Mouse (Mus musculus): ENCODE data around the gene Trpm5.

Trpm5 gene

GRCm38 (mm10) chr7:143068882-143069591 is 25.4 kb downstream of the Trpm5 start, which contains the start of gene Tssc4:
Gene Tssc4 (plus strand): TSS chr7:143069249.
- in situ Hi-C loops (cut with MboI; ENCODE audit: low pct_unique_long_range_greater_than_20kb in 1 of 2, low sequenced_read_pairs in 2 of 2, unreplicated experiment in 1 of 2), result no loop called here

- in situ Hi-C loops (cut with MboI; ENCODE audit: low pct_unique_long_range_greater_than_20kb in 1 of 2, low sequenced_read_pairs in 2 of 2, unreplicated experiment in 1 of 2), result no loop called here
Measured at GRCm38 (mm10) chr7:143068316-143068881, 26.0 kb downstream of the Trpm5 start.

GRCm38 (mm10) chr7:143067897-143068296 is 26.5 kb downstream of the Trpm5 start:
- in situ Hi-C loops (cut with MboI; ENCODE audit: low pct_unique_long_range_greater_than_20kb in 1 of 2, low sequenced_read_pairs in 2 of 2, unreplicated experiment in 1 of 2), result no loop called here

GRCm38 (mm10) chr7:143067469-143067868 is 27.0 kb downstream of the Trpm5 start:
- in situ Hi-C loops (cut with MboI; ENCODE audit: low pct_unique_long_range_greater_than_20kb in 1 of 2, low sequenced_read_pairs in 2 of 2, unreplicated experiment in 1 of 2), result no loop called here

- in situ Hi-C loops (cut with MboI; ENCODE audit: low pct_unique_long_range_greater_than_20kb in 1 of 2, low sequenced_read_pairs in 2 of 2, unreplicated experiment in 1 of 2), result no loop called here
Measured at GRCm38 (mm10) chr7:143065692-143066091, 28.8 kb downstream of the Trpm5 start.

GRCm38 (mm10) chr7:143064226-143064625 is 30.2 kb downstream of the Trpm5 start:
- in situ Hi-C loops (cut with MboI; ENCODE audit: low pct_unique_long_range_greater_than_20kb in 1 of 2, low sequenced_read_pairs in 2 of 2, unreplicated experiment in 1 of 2), result no loop called here

GRCm38 (mm10) chr7:143062704-143063103 is 31.7 kb downstream of the Trpm5 start:
- in situ Hi-C loops (cut with MboI; ENCODE audit: low pct_unique_long_range_greater_than_20kb in 1 of 2, low sequenced_read_pairs in 2 of 2, unreplicated experiment in 1 of 2), result no loop called here

- in situ Hi-C loops (cut with MboI; ENCODE audit: low pct_unique_long_range_greater_than_20kb in 1 of 2, low sequenced_read_pairs in 2 of 2, unreplicated experiment in 1 of 2), result no loop called here
Measured at GRCm38 (mm10) chr7:143059202-143059870, 35.1 kb downstream of the Trpm5 start.

- in situ Hi-C loops (cut with MboI; ENCODE audit: low pct_unique_long_range_greater_than_20kb in 1 of 2, low sequenced_read_pairs in 2 of 2, unreplicated experiment in 1 of 2), result no loop called here
Measured at GRCm38 (mm10) chr7:143058221-143058697, 36.2 kb downstream of the Trpm5 start.

- in situ Hi-C loops (cut with MboI; ENCODE audit: low pct_unique_long_range_greater_than_20kb in 1 of 2, low sequenced_read_pairs in 2 of 2, unreplicated experiment in 1 of 2), result no loop called here
Measured at GRCm38 (mm10) chr7:143057667-143058220, 36.7 kb downstream of the Trpm5 start.

GRCm38 (mm10) chr7:143057023-143057422 is 37.4 kb downstream of the Trpm5 start:
- in situ Hi-C loops (cut with MboI; ENCODE audit: low pct_unique_long_range_greater_than_20kb in 1 of 2, low sequenced_read_pairs in 2 of 2, unreplicated experiment in 1 of 2), result no loop called here

GRCm38 (mm10) chr7:143055499-143056186 is 38.8 kb downstream of the Trpm5 start:
- in situ Hi-C loops (cut with MboI; ENCODE audit: low pct_unique_long_range_greater_than_20kb in 1 of 2, low sequenced_read_pairs in 2 of 2, unreplicated experiment in 1 of 2), result no loop called here

GRCm38 (mm10) chr7:143055001-143055400 is 39.4 kb downstream of the Trpm5 start:
- in situ Hi-C loops (cut with MboI; ENCODE audit: low pct_unique_long_range_greater_than_20kb in 1 of 2, low sequenced_read_pairs in 2 of 2, unreplicated experiment in 1 of 2), result no loop called here

GRCm38 (mm10) chr7:143054612-143054965 is 39.9 kb downstream of the Trpm5 start:
- in situ Hi-C loops (cut with MboI; ENCODE audit: low pct_unique_long_range_greater_than_20kb in 1 of 2, low sequenced_read_pairs in 2 of 2, unreplicated experiment in 1 of 2), result no loop called here

GRCm38 (mm10) chr7:143053961-143054611 is 40.4 kb downstream of the Trpm5 start:
- in situ Hi-C loops (cut with MboI; ENCODE audit: low pct_unique_long_range_greater_than_20kb in 1 of 2, low sequenced_read_pairs in 2 of 2, unreplicated experiment in 1 of 2), result no loop called here

GRCm38 (mm10) chr7:143053008-143053899 is 41.2 kb downstream of the Trpm5 start:
- in situ Hi-C loops (cut with MboI; ENCODE audit: low pct_unique_long_range_greater_than_20kb in 1 of 2, low sequenced_read_pairs in 2 of 2, unreplicated experiment in 1 of 2), result no loop called here

GRCm38 (mm10) chr7:143052626-143053007 is 41.8 kb downstream of the Trpm5 start, which contains the start of gene Cd81:
Gene Cd81 (plus strand): TSS chr7:143052739.
- in situ Hi-C loops (cut with MboI; ENCODE audit: low pct_unique_long_range_greater_than_20kb in 1 of 2, low sequenced_read_pairs in 2 of 2, unreplicated experiment in 1 of 2), result no loop called here

Data from mouse embryonic stem cell (cell line).